28 mouse cellular contexts compared by ENCODE assay signal in genomic region chr2:127541697-127542096, GRCm38 (mm10). TPM values are rescaled to one million over a fixed set of nuclear protein-coding genes. Genes with fewer than 3 reads are reported as not detected.
DNase-seq lines count a peak whose midpoint lies in the region; ATAC-seq and TF ChIP-seq lines count a peak whose summit lies in the region.
"Had no signal": no experiment of that assay in that cellular context is flagged by ENCODE, and none has a peak within 500 bp of the region (broad histone marks: within the 10 kb centered on the region; RNA-seq: fewer than 3 reads in every experiment).

No protein-coding gene starts in this region.

- H3K4me2 ChIP-seq in intestine, embryonic 15.5 days (replicated peaks) = peak overlapping the region; percentile 65; the same call in 1 of the 2 replicates
- no peak overlapping the region; the same call in 1 of the 2 replicates for H3K4me2 ChIP-seq in intestine, postnatal 0 days (replicated peaks; ENCODE audit: low read depth)
- H3K4me2 ChIP-seq: liver, embryonic 15.5 days had no signal

- no peaks in the 10 kb centered on the region for H3K9me3 ChIP-seq in intestine, embryonic 15.5 days
- no peaks in the 10 kb centered on the region for H3K9me3 ChIP-seq in intestine, postnatal 0 days (ENCODE audit: control insufficient read depth)
- H3K9me3 ChIP-seq in heart, embryonic 10.5 days = no peaks in the 10 kb centered on the region
- H3K9me3 ChIP-seq: embryonic facial prominence, embryonic 12.5 days; heart, embryonic 12.5 days; hindbrain, embryonic 13.5 days; liver, embryonic 15.5 days; neural tube, embryonic 12.5 days had no signal

- no peaks in the 10 kb centered on the region for H3K36me3 ChIP-seq in intestine, embryonic 15.5 days
- no peaks in the 10 kb centered on the region for H3K36me3 ChIP-seq in intestine, postnatal 0 days (ENCODE audit: control insufficient read depth, insufficient read depth)
- no peaks in the 10 kb centered on the region for H3K36me3 ChIP-seq in heart, embryonic 10.5 days
- H3K36me3 ChIP-seq: embryonic facial prominence, embryonic 12.5 days; heart, embryonic 12.5 days; hindbrain, embryonic 13.5 days; liver, embryonic 15.5 days; neural tube, embryonic 12.5 days had no signal

- DNase-seq in cerebellum, adult 11-12 months = peak; percentile 38
- DNase-seq in cerebellum, adult 9-10 months = no peak
- DNase-seq in testis, postnatal 10 days (ENCODE audit: low spot score) = peak; percentile 27
- DNase-seq in testis, postnatal 14 days (ENCODE audit: low spot score) = no peak
- no peak for DNase-seq in heart, embryonic 10.5 days (ENCODE audit: low spot score)
- DNase-seq: adrenal gland, postnatal 10 days; gastrocnemius, adult 2 months; gastrocnemius, postnatal 36 days; heart, adult 18-20 months; heart, postnatal 4 days; layer of hippocampus, adult 9-11 months; liver; right cerebral cortex, adult 18-20 months; spleen, adult 18-20 months; thymus, adult 18-20 months; thymus, postnatal 25 days had no signal

- no peak overlapping the region for H3K9ac ChIP-seq in intestine, embryonic 15.5 days
- H3K9ac ChIP-seq in intestine, postnatal 0 days (ENCODE audit: low read depth, low read length) = no peak overlapping the region
- H3K9ac ChIP-seq: heart, embryonic 12.5 days; liver, embryonic 15.5 days; neural tube, embryonic 12.5 days had no signal

- H3K4me1 ChIP-seq in intestine, embryonic 15.5 days (replicated peaks) = peaks cover 7% of the 10 kb centered on the region
- H3K4me1 ChIP-seq in intestine, postnatal 0 days (replicated peaks; ENCODE audit: control insufficient read depth, insufficient read depth, low read length) = no peaks in the 10 kb centered on the region
- H3K4me1 ChIP-seq in heart, embryonic 10.5 days = peaks cover 11% of the 10 kb centered on the region; the same call in 1 of the 2 replicates
- H3K4me1 ChIP-seq: embryonic facial prominence, embryonic 12.5 days; liver, embryonic 15.5 days had no signal

- WGBS in intestine, embryonic 15.5 days = 88% methylated on average over 2 of the region's 2 CpGs
- whole genome bisulfite sequencing in intestine, postnatal 0 days = 84% methylated on average over 2 of the region's 2 CpGs
- 81% methylated on average over 2 of the region's 2 CpGs for WGBS in heart, embryonic 10.5 days

- H3K27me3 ChIP-seq in intestine, embryonic 15.5 days (replicated peaks) = peaks cover 50% of the 10 kb centered on the region
- H3K27me3 ChIP-seq in intestine, postnatal 0 days (replicated peaks; ENCODE audit: control insufficient read depth, insufficient read depth, low read length) = peaks cover 13% of the 10 kb centered on the region; the same call in 1 of the 2 replicates
- H3K27me3 ChIP-seq in heart, embryonic 10.5 days (ENCODE audit: insufficient read depth, poor library complexity, severe bottlenecking) = peaks cover 90% of the 10 kb centered on the region

- no peak for TF ChIP-seq CTCF in intestine, postnatal 0 days (IDR thresholded peaks at IDR 0.05; ENCODE audit: low read depth)

- no peak for ATAC-seq in intestine, embryonic 15.5 days
- ATAC-seq in intestine, postnatal 0 days = no peak
- ATAC-seq: forebrain, embryonic 16.5 days; Patski had no signal

- H3K27ac ChIP-seq in intestine, embryonic 15.5 days = no peak overlapping the region
- H3K27ac ChIP-seq in intestine, postnatal 0 days (ENCODE audit: low read depth, low read length) = no peak overlapping the region
- no peak overlapping the region for H3K27ac ChIP-seq in heart, embryonic 10.5 days
- H3K27ac ChIP-seq: embryonic facial prominence, embryonic 12.5 days; gastrocnemius, adult 2 months; hindbrain, embryonic 13.5 days; liver, embryonic 15.5 days; neural tube, embryonic 12.5 days had no signal

- H3K4me3 ChIP-seq in intestine, embryonic 15.5 days (replicated peaks) = no peak overlapping the region
- H3K4me3 ChIP-seq in intestine, postnatal 0 days (ENCODE audit: low read depth, low read length) = no peak overlapping the region
- no peak overlapping the region; the same call in 1 of the 2 replicates for H3K4me3 ChIP-seq in heart, embryonic 10.5 days
- H3K4me3 ChIP-seq: erythroblast, embryonic 14.5 days; gastrocnemius, adult 2 months; liver, embryonic 15.5 days; myocyte had no signal

RNA-seq across cellular contexts. Expression of gene Prom2, which starts 0.4 kb away (rescaled TPM):
- 0.63 and 0.65 TPM in 2 replicates for polyA plus RNA-seq in intestine, embryonic 15.5 days (2015; fragmentation: Nextera tagmentation; extraction: Ambion mirVana)
- 0.04 TPM in 1 of 2 replicates, not detected in the other for polyA plus RNA-seq in intestine, postnatal 0 days (2015; fragmentation: Nextera tagmentation; extraction: Ambion mirVana)
- 0.33 and 1.2 TPM in 2 replicates for polyA plus RNA-seq in heart, embryonic 10.5 days (2016; fragmentation: Nextera tagmentation; extraction: Ambion mirVana)
- polyA plus RNA-seq: erythroblast, embryonic 14.5 days; forebrain, embryonic 16.5 days; liver, embryonic 15.5 days; midbrain, embryonic 11.5 days; myocyte; Patski had no signal

RNA-seq across cellular contexts. Expression of gene Kcnip3, which starts 19.8 kb away (rescaled TPM):
- polyA plus RNA-seq in intestine, embryonic 15.5 days (2015; fragmentation: Nextera tagmentation; extraction: Ambion mirVana) = 3.3 and 4.0 TPM in 2 replicates
- polyA plus RNA-seq in intestine, postnatal 0 days (2015; fragmentation: Nextera tagmentation; extraction: Ambion mirVana) = 1.8 TPM in 2 replicates
- polyA plus RNA-seq in heart, embryonic 10.5 days (2016; fragmentation: Nextera tagmentation; extraction: Ambion mirVana) = 1.7 and 2.1 TPM in 2 replicates

RNA-seq across cellular contexts. Expression of gene Zfp661, which starts 45.2 kb away (rescaled TPM):
- 3.5 and 3.6 TPM in 2 replicates for polyA plus RNA-seq in intestine, embryonic 15.5 days (2015; fragmentation: Nextera tagmentation; extraction: Ambion mirVana)
- polyA plus RNA-seq in intestine, postnatal 0 days (2015; fragmentation: Nextera tagmentation; extraction: Ambion mirVana) = 0.99 and 1.1 TPM in 2 replicates
- polyA plus RNA-seq in heart, embryonic 10.5 days (2016; fragmentation: Nextera tagmentation; extraction: Ambion mirVana) = 2.8 and 4.4 TPM in 2 replicates
- polyA plus RNA-seq: erythroblast, embryonic 14.5 days had no signal

RNA-seq across cellular contexts. Expression of gene Mrps5, which starts 45.3 kb away (rescaled TPM):
- 155 and 165 TPM in 2 replicates for polyA plus RNA-seq in intestine, embryonic 15.5 days (2015; fragmentation: Nextera tagmentation; extraction: Ambion mirVana)
- 65.9 and 71.0 TPM in 2 replicates for polyA plus RNA-seq in intestine, postnatal 0 days (2015; fragmentation: Nextera tagmentation; extraction: Ambion mirVana)
- polyA plus RNA-seq in heart, embryonic 10.5 days (2016; fragmentation: Nextera tagmentation; extraction: Ambion mirVana) = 155 and 156 TPM in 2 replicates

Comparison
In these comparisons a context has a peak if more than half of its experiments do, and no peak if none do; other contexts are left out.
1. DNase-seq: peak in cerebellum, adult 11-12 months (single experiment) and testis, postnatal 10 days (single experiment); none in cerebellum, adult 9-10 months (single experiment), testis, postnatal 14 days (single experiment) and heart, embryonic 10.5 days (single experiment).